Mouse (Mus musculus): Measurements from ENCODE around the gene Scn5a. TPM values are rescaled to one million over a fixed set of nuclear protein-coding genes. Genes with fewer than 3 reads are reported as not detected.

The Scn5a gene
- polyA plus RNA-seq, 1 experiment from 2014 or later: 3.2 TPM

DNA sequence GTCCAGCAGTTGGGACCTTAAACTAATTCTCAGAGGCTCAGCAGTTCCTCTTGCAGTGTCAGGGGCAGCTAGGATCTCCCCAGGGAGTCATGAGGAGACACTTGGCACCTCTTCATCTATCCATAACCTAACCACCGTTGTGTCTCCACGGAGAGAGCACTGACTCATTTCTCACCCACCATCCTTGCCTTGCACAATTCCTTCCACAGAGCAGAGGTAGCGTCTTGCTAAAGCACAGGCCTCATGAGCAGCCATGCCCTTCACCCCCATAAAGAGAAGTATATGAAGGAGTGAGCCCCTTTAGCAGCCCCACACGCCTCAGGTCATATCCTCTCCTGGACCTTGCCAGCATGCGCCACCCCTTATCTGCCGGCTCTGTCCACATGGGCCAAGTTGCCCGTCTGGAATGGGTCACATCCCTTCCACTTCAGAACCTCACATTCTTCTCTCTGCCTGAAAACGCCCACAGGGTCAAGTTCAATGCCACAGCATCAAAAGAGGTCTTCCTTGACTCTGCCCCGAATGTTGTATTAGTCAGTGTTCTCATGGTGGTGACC, 105.1 kb downstream of the Scn5a start:
- Histone ChIP-seq H3K9ac (no peak overlapping the region), H3K9me3 (no peaks in the 10 kb centered on the region), H3K27ac (no peak overlapping the region), H3K4me3 (replicated peaks) (no peak overlapping the region), H3K4me2 (no peak overlapping the region), H3K27me3 (no peaks in the 10 kb centered on the region), H3K4me1 (peaks cover 7% of the 10 kb centered on the region; the same call in 1 of the 2 replicates), H3K36me3 (replicated peaks) (peaks cover 11% of the 10 kb centered on the region; the same call in 1 of the 2 replicates)
- WGBS: 89% methylated on average over 9 of the region's 9 CpGs
- ATAC-seq (ENCODE audit: low FRiP score): no peak

GRCm38 (mm10) chr9:119473011-119473410, 105.8 kb downstream of the Scn5a start:
- H3K9me3 ChIP-seq: no peaks in the 10 kb centered on the region
- no peak overlapping the region for H3K9ac ChIP-seq
- H3K27me3 ChIP-seq: no peaks in the 10 kb centered on the region
- no peak for ATAC-seq (ENCODE audit: low FRiP score)
- no peak overlapping the region for H3K4me3 ChIP-seq (replicated peaks)
- H3K4me1 ChIP-seq: peaks cover 7% of the 10 kb centered on the region; the same call in 1 of the 2 replicates
- no peak overlapping the region for H3K4me2 ChIP-seq
- H3K27ac ChIP-seq: no peak overlapping the region
- WGBS: 87% methylated on average over 1 of the region's 1 CpGs
- H3K36me3 ChIP-seq (replicated peaks): peaks cover 16% of the 10 kb centered on the region

DNA sequence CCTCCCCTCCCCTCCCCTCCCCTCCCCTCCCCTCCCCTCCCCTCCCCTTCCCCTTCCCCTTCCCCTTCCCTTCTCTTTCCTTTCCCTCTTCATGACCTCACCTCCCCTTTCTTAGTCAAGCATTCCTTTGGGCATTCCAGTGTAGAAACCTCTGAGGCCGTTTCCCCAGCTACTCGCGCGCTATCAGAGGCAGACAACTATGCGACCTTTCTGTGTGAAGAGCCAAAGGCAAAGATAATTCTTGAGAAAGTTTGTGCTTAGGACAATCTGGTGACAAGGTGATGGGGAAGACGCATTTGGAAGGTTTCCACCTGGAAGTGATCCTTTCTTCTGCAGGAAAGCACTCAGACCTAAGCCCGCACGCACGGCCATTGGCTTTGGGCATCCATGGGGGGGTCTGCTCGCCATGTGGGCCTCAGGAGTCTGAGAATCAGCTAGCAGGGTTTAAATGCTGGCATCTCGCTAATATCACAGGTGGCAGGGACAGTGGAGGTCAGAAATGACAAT, 106.4 kb downstream of the Scn5a start:
- H3K4me1 ChIP-seq: peaks cover 7% of the 10 kb centered on the region; the same call in 1 of the 2 replicates
- H3K4me3 ChIP-seq (replicated peaks): no peak overlapping the region
- no peak for ATAC-seq (ENCODE audit: low FRiP score)
- H3K36me3 ChIP-seq (replicated peaks): peaks cover 22% of the 10 kb centered on the region
- H3K4me2 ChIP-seq: no peak overlapping the region
- no peaks in the 10 kb centered on the region for H3K9me3 ChIP-seq
- H3K27me3 ChIP-seq: no peaks in the 10 kb centered on the region
- WGBS: 85% methylated on average over 11 of the region's 11 CpGs
- no peak overlapping the region for H3K27ac ChIP-seq
- no peak overlapping the region for H3K9ac ChIP-seq

DNA sequence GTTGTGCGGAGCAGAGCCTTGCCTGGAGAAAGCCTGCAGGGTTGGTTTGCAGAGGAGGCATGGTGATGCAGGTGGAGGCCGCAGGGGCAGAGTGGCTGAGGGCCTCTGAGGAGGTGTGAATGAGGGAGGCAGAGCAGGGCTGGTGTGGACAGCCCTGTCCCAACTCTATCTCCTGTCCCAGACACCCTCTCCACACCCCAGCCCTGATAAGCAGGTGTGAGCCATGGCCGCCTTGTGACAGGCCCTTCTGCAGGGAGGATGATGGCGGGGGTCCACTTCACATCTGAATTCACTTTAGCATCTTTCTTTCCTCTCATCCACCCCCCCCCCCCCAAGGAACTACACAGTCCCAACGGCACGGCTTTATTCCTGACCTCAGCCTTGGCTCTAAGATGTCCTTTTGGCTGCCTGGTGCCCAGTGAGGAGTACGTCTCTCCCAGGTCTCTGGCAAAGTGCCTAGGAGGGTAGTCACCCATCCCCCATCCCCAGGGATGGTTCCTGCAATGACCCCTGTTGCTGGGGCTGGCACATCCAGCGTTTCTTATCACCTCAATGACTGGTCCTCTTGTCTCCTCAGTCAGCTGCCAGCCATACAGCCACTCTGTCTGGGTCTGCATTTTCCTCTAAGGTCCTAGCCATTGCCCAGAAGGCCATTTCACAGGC, 109.0 kb downstream of the Scn5a start:
- peaks cover 5% of the 10 kb centered on the region; the same call in 1 of the 2 replicates for H3K4me1 ChIP-seq
- no peak overlapping the region for H3K4me3 ChIP-seq (replicated peaks)
- WGBS: 84% methylated on average over 8 of the region's 8 CpGs
- no peaks in the 10 kb centered on the region for H3K27me3 ChIP-seq
- ATAC-seq (ENCODE audit: low FRiP score): no peak
- H3K4me2 ChIP-seq: no peak overlapping the region
- H3K27ac ChIP-seq: no peak overlapping the region
- H3K9me3 ChIP-seq: no peaks in the 10 kb centered on the region
- H3K36me3 ChIP-seq (replicated peaks): peaks cover 46% of the 10 kb centered on the region
- no peak overlapping the region for H3K9ac ChIP-seq

DNA sequence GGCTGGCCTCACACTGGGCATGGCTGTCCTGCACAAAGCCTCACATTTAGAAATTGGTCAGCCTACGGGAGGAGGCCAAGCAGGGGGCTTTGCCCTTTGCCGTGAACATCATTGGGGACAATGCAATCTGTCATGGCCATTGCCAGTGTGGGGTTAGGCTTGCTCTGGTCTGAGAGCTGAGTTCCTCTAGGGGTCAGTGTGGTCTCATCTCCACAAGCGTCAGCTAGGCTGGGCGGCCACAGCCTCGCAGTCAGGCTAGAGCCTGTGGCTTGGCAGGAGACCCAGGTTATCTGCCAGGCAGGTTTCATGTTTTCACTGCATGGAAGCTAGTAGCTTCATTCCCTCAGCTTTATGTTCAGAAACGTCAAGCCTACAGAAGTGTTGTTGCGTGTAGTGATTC, 113.2 kb downstream of the Scn5a start:
- Histone ChIP-seq H3K4me1 (no peaks in the 10 kb centered on the region), H3K4me3 (replicated peaks) (no peak overlapping the region), H3K4me2 (no peak overlapping the region), H3K36me3 (replicated peaks) (peaks cover 74% of the 10 kb centered on the region), H3K9me3 (no peaks in the 10 kb centered on the region), H3K27ac (no peak overlapping the region), H3K27me3 (no peaks in the 10 kb centered on the region), H3K9ac (no peak overlapping the region)
- no peak for ATAC-seq (ENCODE audit: low FRiP score)
- WGBS: 71% methylated on average over 7 of the region's 7 CpGs

- Histone ChIP-seq H3K4me2 (no peak overlapping the region), H3K27ac (no peak overlapping the region), H3K9me3 (no peaks in the 10 kb centered on the region), H3K4me1 (no peaks in the 10 kb centered on the region), H3K36me3 (replicated peaks) (peaks cover 71% of the 10 kb centered on the region), H3K27me3 (no peaks in the 10 kb centered on the region), H3K4me3 (replicated peaks) (no peak overlapping the region), H3K9ac (no peak overlapping the region)
- WGBS: 91% methylated on average over 6 of the region's 6 CpGs
- ATAC-seq (ENCODE audit: low FRiP score): no peak
These were observed 113.8 kb downstream of the Scn5a start for GRCm38 (mm10) chr9:119465056-119465455.

DNA sequence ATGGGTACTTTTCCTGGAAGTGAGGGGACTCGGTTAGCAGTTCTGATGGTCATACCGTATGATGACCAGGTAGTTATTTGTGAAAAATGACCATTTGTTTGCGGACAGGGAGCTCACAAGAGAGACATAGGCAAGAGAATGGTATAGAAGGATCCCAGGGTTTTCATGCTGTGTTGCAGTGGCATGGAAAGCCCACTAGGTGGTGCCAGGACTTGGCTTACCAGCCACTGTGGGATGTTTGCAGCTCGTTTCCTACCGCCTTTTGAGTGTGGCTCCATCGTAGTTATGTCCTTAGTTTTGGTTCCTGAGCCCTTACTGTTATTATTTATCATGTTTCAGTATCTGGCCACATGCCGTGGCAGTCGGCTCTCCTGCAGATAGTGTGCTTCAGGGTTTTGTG, 118.4 kb downstream of the Scn5a start:
- peaks cover 60% of the 10 kb centered on the region for H3K36me3 ChIP-seq (replicated peaks)
- H3K4me2 ChIP-seq: no peak overlapping the region
- H3K4me3 ChIP-seq (replicated peaks): no peak overlapping the region
- ATAC-seq (ENCODE audit: low FRiP score): peak; percentile 53; the same call in 1 of the 2 replicates
- no peaks in the 10 kb centered on the region for H3K4me1 ChIP-seq
- no peak overlapping the region for H3K27ac ChIP-seq
- no peaks in the 10 kb centered on the region for H3K9me3 ChIP-seq
- WGBS: 52% methylated on average over 8 of the region's 8 CpGs
- H3K9ac ChIP-seq: no peak overlapping the region
- no peaks in the 10 kb centered on the region for H3K27me3 ChIP-seq

- Histone ChIP-seq H3K4me3 (replicated peaks) (no peak overlapping the region), H3K27me3 (no peaks in the 10 kb centered on the region), H3K36me3 (replicated peaks) (peaks cover 48% of the 10 kb centered on the region), H3K27ac (no peak overlapping the region), H3K4me2 (no peak overlapping the region), H3K9me3 (no peaks in the 10 kb centered on the region), H3K9ac (no peak overlapping the region), H3K4me1 (no peaks in the 10 kb centered on the region)
- 87% methylated on average over 14 of the region's 14 CpGs for WGBS
- no peak for ATAC-seq (ENCODE audit: low FRiP score)
These were observed 121.7 kb downstream of the Scn5a start for GRCm38 (mm10) chr9:119457122-119457521.

DNA sequence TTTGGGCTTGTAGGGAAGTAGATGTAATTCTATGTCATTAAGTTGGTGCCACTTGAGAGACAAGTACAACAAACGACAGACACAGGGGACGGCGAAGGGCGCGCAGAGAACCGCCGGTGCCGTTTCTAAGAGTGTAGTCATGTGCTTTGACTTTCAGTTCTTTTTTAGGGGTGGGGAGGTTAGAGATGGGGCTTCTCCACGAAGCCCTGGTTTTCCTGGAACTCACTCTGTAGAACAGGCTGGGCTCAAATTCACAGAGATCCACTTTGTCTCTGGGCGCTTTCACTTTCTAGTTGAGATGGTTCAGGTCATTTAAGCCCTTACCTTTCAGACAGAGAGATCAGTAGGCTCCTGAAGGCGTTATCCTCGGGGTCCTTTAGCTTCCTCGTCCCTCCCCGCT, 122.8 kb downstream of the Scn5a start:
- Histone ChIP-seq H3K27me3 (no peaks in the 10 kb centered on the region), H3K9me3 (no peaks in the 10 kb centered on the region), H3K4me2 (no peak overlapping the region), H3K9ac (no peak overlapping the region), H3K27ac (no peak overlapping the region), H3K4me3 (replicated peaks) (no peak overlapping the region), H3K4me1 (no peaks in the 10 kb centered on the region), H3K36me3 (replicated peaks) (peaks cover 59% of the 10 kb centered on the region)
- 94% methylated on average over 14 of the region's 14 CpGs for WGBS
- no peak for ATAC-seq (ENCODE audit: low FRiP score)

GRCm38 (mm10) chr9:119445737-119446136, 133.1 kb downstream of the Scn5a start:
- Histone ChIP-seq H3K9me3 (no peaks in the 10 kb centered on the region), H3K36me3 (replicated peaks) (peaks cover 46% of the 10 kb centered on the region), H3K9ac (peak overlapping the region; percentile 95), H3K27ac (no peak overlapping the region), H3K4me1 (peaks cover 11% of the 10 kb centered on the region), H3K4me3 (replicated peaks) (peak overlapping the region; percentile 90), H3K4me2 (peak overlapping the region; percentile 91), H3K27me3 (no peaks in the 10 kb centered on the region)
- 41% methylated on average over 6 of the region's 6 CpGs for WGBS
- no peak for ATAC-seq (ENCODE audit: low FRiP score)

DNA sequence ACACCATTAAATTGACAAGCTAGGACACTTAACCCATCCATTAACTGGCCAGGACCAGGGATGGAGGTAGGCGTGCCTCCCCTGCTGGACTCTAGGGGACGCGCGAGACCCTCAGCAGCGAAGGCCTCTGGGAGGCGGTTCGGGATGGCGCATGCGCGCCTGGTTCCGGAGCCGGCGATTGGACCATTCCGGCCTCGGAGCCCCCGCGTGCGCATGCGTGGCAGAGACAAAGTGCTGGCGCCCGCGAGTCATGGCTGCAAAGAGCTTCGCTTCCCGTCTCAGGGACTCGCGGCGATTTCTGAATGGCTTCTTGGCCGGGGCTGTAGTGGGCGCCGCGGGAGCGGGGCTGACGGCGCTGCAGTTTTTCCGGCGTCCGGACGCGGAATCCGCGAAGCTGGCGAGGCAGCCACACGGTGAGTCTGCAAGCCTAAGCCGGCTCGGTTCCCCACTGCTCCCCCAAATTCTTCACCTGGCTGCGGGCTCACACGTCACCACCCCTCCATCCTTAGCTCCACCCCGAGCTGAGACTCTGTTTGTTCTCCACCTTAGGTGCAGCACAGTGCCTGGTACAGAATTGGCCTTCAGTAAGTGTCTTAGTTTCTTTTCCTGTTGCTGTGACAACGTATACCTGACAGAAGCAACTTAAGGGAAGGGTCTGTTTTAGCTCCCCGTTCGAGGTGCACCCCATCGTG, 133.9 kb downstream of the Scn5a start, which contains the start of gene Exog:
Exog (plus strand) TSS at position 206 of the 692 bp plus-strand sequence.
- Histone ChIP-seq H3K9ac (peak within 1 kb of the TSS; percentile 95), H3K27ac (peak within 1 kb of the TSS; percentile 84), H3K4me2 (peak within 1 kb of the TSS; percentile 91), H3K9me3 (no peaks in the 10 kb centered on the region), H3K4me3 (replicated peaks) (peak within 1 kb of the TSS; percentile 90), H3K36me3 (replicated peaks) (peaks cover 45% of the 10 kb centered on the region), H3K4me1 (peaks cover 11% of the 10 kb centered on the region), H3K27me3 (no peaks in the 10 kb centered on the region)
- ATAC-seq (ENCODE audit: low FRiP score): peak; percentile 96
- WGBS: under 1% methylated on average over 52 of the region's 52 CpGs

GRCm38 (mm10) chr9:119438498-119439000, 140.3 kb downstream of the Scn5a start:
- no peak for ATAC-seq (ENCODE audit: low FRiP score)

More at GRCm38 (mm10) chr9:119438498-119439000, 140.3 kb downstream of the Scn5a start:
- no peak overlapping the region for H3K9ac ChIP-seq
- no peak overlapping the region for H3K27ac ChIP-seq
- H3K4me2 ChIP-seq: no peak overlapping the region
- H3K9me3 ChIP-seq: no peaks in the 10 kb centered on the region
- no peaks in the 10 kb centered on the region for H3K4me1 ChIP-seq
- H3K27me3 ChIP-seq: no peaks in the 10 kb centered on the region
- H3K36me3 ChIP-seq (replicated peaks): peaks cover 73% of the 10 kb centered on the region
- no peak overlapping the region for H3K4me3 ChIP-seq (replicated peaks)
- 93% methylated on average over 9 of the region's 9 CpGs for WGBS

All from forebrain, embryonic 12.5 days (tissue).